Mouse (Mus musculus): ENCODE measurements at regions not wholly inside any gene's neighbourhood (a gene's known extent, or its start where the extent isn't known, plus 50 kb on each side); places are given as distances from the start of the nearest gene placed in this dataset.
A peak's percentile ranks its signal among the peaks of the same experiment; 100 is the strongest.

DNA sequence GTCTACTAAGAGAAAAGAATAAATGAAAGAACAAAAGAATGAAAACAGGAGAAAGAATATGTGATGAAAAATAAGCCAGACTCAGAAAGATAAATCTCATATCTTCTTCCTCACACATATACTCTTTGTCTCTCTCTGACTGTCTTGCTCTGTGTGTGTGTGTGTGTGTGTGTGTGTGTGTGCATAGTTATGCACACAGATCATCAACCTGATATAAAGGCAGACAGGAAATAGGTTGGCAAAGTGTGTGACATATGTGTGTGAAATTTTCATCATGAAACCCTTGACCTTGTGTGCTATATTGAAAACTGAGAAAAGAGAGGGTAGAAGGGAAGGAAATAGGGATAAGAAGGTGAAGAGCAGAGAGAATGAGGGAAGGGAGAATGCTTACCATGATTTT lies 195.5 kb upstream of the Nrp1 start:
- H3K27ac ChIP-seq (replicated peaks) = no peak overlapping the region
- H3K9me3 ChIP-seq = no peaks in the 10 kb centered on the region
- no peak overlapping the region for H3K4me2 ChIP-seq
- no peaks in the 10 kb centered on the region for H3K36me3 ChIP-seq
- no peaks in the 10 kb centered on the region for H3K4me1 ChIP-seq (replicated peaks)
- H3K9ac ChIP-seq = no peak overlapping the region
- no peaks in the 10 kb centered on the region for H3K27me3 ChIP-seq
- no peak for ATAC-seq (ENCODE audit: low read depth)
- H3K4me3 ChIP-seq = no peak overlapping the region

GRCm38 (mm10) chr8:128164976-128165375 lies 193.4 kb upstream of the Nrp1 start:
- WGBS = 92% methylated on average over 5 of the region's 5 CpGs
- H3K27ac ChIP-seq (replicated peaks) = no peak overlapping the region
- no peak for ATAC-seq (ENCODE audit: low read depth)

GRCm38 (mm10) chr8:128165591-128165990 lies 192.8 kb upstream of the Nrp1 start:
- no peak for ATAC-seq (ENCODE audit: low read depth)
- no peaks in the 10 kb centered on the region for H3K9me3 ChIP-seq
- H3K4me3 ChIP-seq = no peak overlapping the region
- WGBS = 88% methylated on average over 2 of the region's 2 CpGs
- no peaks in the 10 kb centered on the region for H3K27me3 ChIP-seq
- H3K36me3 ChIP-seq = no peaks in the 10 kb centered on the region
- H3K4me2 ChIP-seq = no peak overlapping the region
- H3K4me1 ChIP-seq (replicated peaks) = no peaks in the 10 kb centered on the region
- no peak overlapping the region for H3K27ac ChIP-seq (replicated peaks)
- no peak overlapping the region for H3K9ac ChIP-seq

More at GRCm38 (mm10) chr8:128164976-128165375, 193.4 kb upstream of the Nrp1 start:
- Histone ChIP-seq H3K27me3 (no peaks in the 10 kb centered on the region), H3K4me3 (no peak overlapping the region), H3K9me3 (no peaks in the 10 kb centered on the region), H3K36me3 (no peaks in the 10 kb centered on the region), H3K4me2 (no peak overlapping the region), H3K9ac (no peak overlapping the region), H3K4me1 (replicated peaks) (no peaks in the 10 kb centered on the region)

GRCm38 (mm10) chr8:128166097-128166496 lies 192.3 kb upstream of the Nrp1 start:
- 87% methylated on average over 4 of the region's 4 CpGs for WGBS
- no peak overlapping the region for H3K9ac ChIP-seq

GRCm38 (mm10) chr8:128168819-128169218 lies 189.6 kb upstream of the Nrp1 start:
- H3K36me3 ChIP-seq = no peaks in the 10 kb centered on the region
- WGBS = 84% methylated on average over 3 of the region's 3 CpGs

More at GRCm38 (mm10) chr8:128166097-128166496, 192.3 kb upstream of the Nrp1 start:
- Histone ChIP-seq H3K36me3 (no peaks in the 10 kb centered on the region), H3K27me3 (no peaks in the 10 kb centered on the region), H3K9me3 (no peaks in the 10 kb centered on the region), H3K27ac (replicated peaks) (no peak overlapping the region), H3K4me2 (no peak overlapping the region), H3K4me3 (no peak overlapping the region), H3K4me1 (replicated peaks) (no peaks in the 10 kb centered on the region)
- no peak for ATAC-seq (ENCODE audit: low read depth)

DNA sequence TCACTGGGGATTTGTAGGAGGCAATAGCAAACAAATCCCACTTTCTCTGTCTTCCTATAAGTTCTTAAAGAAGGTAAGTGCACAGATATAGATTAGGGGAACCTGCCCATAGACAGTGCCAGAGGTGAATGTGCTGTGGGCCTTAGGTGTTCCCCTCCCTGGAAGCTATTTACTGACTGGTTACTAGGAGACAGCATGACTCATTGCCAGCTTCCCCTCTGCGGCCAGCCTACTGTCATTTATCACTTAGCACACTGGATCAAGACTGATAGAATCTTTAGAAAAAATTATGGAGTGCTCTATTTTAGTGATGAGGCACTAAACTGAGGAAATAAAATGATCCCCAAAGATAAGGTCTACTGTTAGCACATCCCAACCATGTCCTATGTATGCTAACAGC lies 187.3 kb upstream of the Nrp1 start:
- 35% methylated on average over 1 of the region's 1 CpGs for WGBS
- H3K36me3 ChIP-seq = no peaks in the 10 kb centered on the region
- H3K9me3 ChIP-seq = no peaks in the 10 kb centered on the region
- no peaks in the 10 kb centered on the region for H3K4me1 ChIP-seq (replicated peaks)
- H3K9ac ChIP-seq = no peak overlapping the region
- H3K4me2 ChIP-seq = no peak overlapping the region
- no peak for ATAC-seq (ENCODE audit: low read depth)
- H3K4me3 ChIP-seq = no peak overlapping the region
- H3K27me3 ChIP-seq = no peaks in the 10 kb centered on the region
- H3K27ac ChIP-seq (replicated peaks) = no peak overlapping the region

More at GRCm38 (mm10) chr8:128168819-128169218, 189.6 kb upstream of the Nrp1 start:
- Histone ChIP-seq H3K4me3 (no peak overlapping the region), H3K27me3 (no peaks in the 10 kb centered on the region), H3K9me3 (no peaks in the 10 kb centered on the region), H3K9ac (no peak overlapping the region), H3K27ac (replicated peaks) (no peak overlapping the region), H3K4me1 (replicated peaks) (no peaks in the 10 kb centered on the region), H3K4me2 (no peak overlapping the region)
- ATAC-seq (ENCODE audit: low read depth) = no peak

GRCm38 (mm10) chr8:128180214-128180613 lies 178.2 kb upstream of the Nrp1 start:
- H3K9ac ChIP-seq = no peak overlapping the region
- H3K4me2 ChIP-seq = no peak overlapping the region
- no peaks in the 10 kb centered on the region for H3K27me3 ChIP-seq
- no peaks in the 10 kb centered on the region for H3K36me3 ChIP-seq
- no peak overlapping the region for H3K4me3 ChIP-seq
- peak overlapping the region; percentile 46; the same call in 1 of the 2 replicates for H3K27ac ChIP-seq (replicated peaks)
- H3K4me1 ChIP-seq (replicated peaks) = peaks cover 26% of the 10 kb centered on the region; the same call in 1 of the 2 replicates
- no peaks in the 10 kb centered on the region for H3K9me3 ChIP-seq
- ATAC-seq (ENCODE audit: low read depth) = peak; percentile 65; the same call in 1 of the 2 replicates
- WGBS = 54% methylated on average over 5 of the region's 5 CpGs

DNA sequence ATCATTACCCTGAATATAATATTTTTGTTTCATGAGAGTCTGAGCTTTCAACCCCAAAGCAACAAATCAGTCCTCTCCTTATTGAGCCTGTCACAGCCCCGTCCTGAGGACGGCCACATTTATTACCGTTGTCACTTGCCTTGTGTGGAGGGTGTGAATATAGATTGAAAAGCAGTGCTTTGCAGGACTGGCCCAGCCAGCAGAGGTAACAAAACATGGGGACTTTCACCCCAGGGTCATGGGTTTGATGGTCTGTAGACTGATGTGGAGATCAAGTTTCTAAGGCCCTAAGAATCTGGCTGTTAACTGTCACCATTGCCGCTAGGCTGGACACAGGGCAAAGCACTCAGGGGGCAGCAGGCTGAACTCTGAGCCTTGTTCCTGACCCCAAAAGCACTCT lies 175.3 kb upstream of the Nrp1 start:
- H3K4me2 ChIP-seq = no peak overlapping the region
- H3K36me3 ChIP-seq = no peaks in the 10 kb centered on the region
- ATAC-seq (ENCODE audit: low read depth) = no peak
- H3K9me3 ChIP-seq = no peaks in the 10 kb centered on the region
- H3K27me3 ChIP-seq = no peaks in the 10 kb centered on the region
- H3K4me1 ChIP-seq (replicated peaks) = peaks cover 26% of the 10 kb centered on the region; the same call in 1 of the 2 replicates
- H3K9ac ChIP-seq = no peak overlapping the region
- 11% methylated on average over 4 of the region's 4 CpGs for WGBS
- H3K4me3 ChIP-seq = no peak overlapping the region
- H3K27ac ChIP-seq (replicated peaks) = no peak overlapping the region

DNA sequence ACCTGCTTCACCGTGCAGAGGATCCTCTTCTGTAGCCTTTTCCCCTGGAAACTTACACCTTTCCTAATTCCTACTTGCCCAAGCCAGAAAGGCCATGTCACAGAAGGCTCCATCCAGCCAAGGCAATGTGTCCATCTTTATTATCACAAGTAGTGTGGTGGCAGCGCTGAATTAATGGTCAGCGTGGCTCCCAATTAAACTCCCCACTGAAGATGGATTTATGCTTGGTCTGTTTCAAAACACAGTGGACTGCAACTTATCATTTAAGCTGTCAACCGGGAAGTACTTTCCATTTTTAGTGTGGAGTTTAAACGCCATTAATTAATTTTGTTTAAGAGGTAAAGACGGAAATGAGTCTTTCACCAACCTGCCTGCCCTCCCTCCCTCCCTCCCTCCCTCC lies 170.1 kb upstream of the Nrp1 start:
- Histone ChIP-seq H3K4me1 (replicated peaks) (peaks cover 5% of the 10 kb centered on the region; the same call in 1 of the 2 replicates), H3K4me2 (no peak overlapping the region), H3K4me3 (no peak overlapping the region), H3K27ac (replicated peaks) (no peak overlapping the region), H3K27me3 (no peaks in the 10 kb centered on the region), H3K9ac (no peak overlapping the region), H3K36me3 (no peaks in the 10 kb centered on the region), H3K9me3 (no peaks in the 10 kb centered on the region)
- ATAC-seq (ENCODE audit: low read depth) = no peak
- 73% methylated on average over 6 of the region's 6 CpGs for WGBS

DNA sequence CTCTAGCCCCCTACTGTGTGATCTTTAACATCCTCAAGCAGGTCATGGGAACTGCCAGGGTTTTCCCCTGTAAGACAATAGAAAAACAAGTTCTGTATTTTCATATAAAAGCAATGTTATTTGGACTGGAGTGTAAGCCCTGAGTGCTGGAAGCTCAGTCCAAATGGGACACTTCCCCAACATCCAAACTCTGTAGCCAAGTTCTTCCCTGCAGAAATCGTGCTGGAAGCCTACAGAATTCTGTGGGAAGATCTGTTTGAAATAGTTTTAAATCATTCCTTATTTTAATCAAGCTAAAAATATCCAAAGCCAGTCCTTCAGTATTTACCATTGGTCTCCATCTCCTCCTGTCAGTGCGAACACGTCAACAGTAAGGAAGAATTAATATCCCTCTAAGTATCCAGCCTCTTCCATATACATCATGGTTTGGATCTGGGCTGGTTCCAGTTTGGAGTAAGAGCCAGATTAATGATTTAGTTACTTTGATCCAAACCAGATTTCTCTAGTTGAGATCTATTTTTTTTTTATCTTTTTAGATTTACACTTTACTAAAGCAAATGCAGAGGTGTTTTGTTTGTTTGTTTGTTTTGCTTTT lies 165.0 kb upstream of the Nrp1 start:
- WGBS = 79% methylated on average over 3 of the region's 3 CpGs
- H3K4me1 ChIP-seq (replicated peaks) = no peaks in the 10 kb centered on the region
- no peaks in the 10 kb centered on the region for H3K36me3 ChIP-seq
- no peak overlapping the region for H3K4me3 ChIP-seq
- H3K27ac ChIP-seq (replicated peaks) = no peak overlapping the region
- H3K4me2 ChIP-seq = no peak overlapping the region
- H3K9me3 ChIP-seq = no peaks in the 10 kb centered on the region
- ATAC-seq (ENCODE audit: low read depth) = no peak
- H3K9ac ChIP-seq = no peak overlapping the region
- H3K27me3 ChIP-seq = no peaks in the 10 kb centered on the region

GRCm38 (mm10) chr8:128200815-128201214 lies 157.6 kb upstream of the Nrp1 start:
- Histone ChIP-seq H3K4me1 (replicated peaks) (no peaks in the 10 kb centered on the region), H3K4me3 (no peak overlapping the region), H3K27me3 (no peaks in the 10 kb centered on the region), H3K9ac (no peak overlapping the region), H3K27ac (replicated peaks) (no peak overlapping the region), H3K9me3 (no peaks in the 10 kb centered on the region), H3K36me3 (no peaks in the 10 kb centered on the region), H3K4me2 (no peak overlapping the region)
- no peak for ATAC-seq (ENCODE audit: low read depth)
- 78% methylated on average over 1 of the region's 1 CpGs for WGBS

GRCm38 (mm10) chr8:128201635-128202034 lies 156.8 kb upstream of the Nrp1 start:
- 79% methylated on average over 4 of the region's 4 CpGs for WGBS
- Histone ChIP-seq H3K36me3 (no peaks in the 10 kb centered on the region), H3K4me1 (replicated peaks) (no peaks in the 10 kb centered on the region), H3K9ac (no peak overlapping the region), H3K9me3 (no peaks in the 10 kb centered on the region), H3K4me2 (no peak overlapping the region), H3K27ac (replicated peaks) (no peak overlapping the region), H3K4me3 (no peak overlapping the region), H3K27me3 (no peaks in the 10 kb centered on the region)
- no peak for ATAC-seq (ENCODE audit: low read depth)

DNA sequence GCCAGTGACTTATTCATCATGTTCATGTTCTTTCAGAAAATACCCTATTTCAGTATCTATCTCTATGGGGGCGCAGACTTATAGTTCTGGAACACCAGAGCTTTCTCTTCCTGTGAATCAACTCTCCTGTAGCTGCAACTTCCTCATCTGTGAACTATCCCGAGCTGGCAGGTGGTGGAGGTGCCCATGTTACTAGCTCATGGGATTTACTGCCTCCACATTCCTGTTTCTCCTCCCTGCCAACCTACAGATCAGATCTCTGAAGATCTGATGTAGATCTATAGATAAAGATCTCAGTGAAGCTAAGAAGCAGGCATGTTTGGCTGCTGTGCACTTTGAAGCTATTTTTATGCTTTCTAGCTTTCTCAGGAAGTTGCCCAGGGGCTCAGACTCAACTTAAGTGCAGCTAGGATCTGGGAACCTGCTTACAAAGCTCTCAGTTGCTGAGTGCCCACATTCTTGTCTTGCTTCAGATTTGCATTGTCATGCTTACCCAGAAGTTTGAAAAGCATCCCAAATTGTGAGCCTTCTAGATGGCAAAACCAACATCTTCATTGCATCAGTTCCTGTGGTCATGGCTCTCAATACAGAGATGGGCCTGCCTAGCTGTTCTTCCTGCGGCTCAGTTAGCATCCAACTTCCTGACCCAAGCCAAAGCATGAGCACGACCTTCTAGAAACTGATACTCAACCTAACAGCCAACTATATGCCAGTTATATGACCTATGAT lies 156.1 kb upstream of the Nrp1 start:
- H3K4me3 ChIP-seq = no peak overlapping the region
- H3K4me2 ChIP-seq = no peak overlapping the region
- no peaks in the 10 kb centered on the region for H3K4me1 ChIP-seq (replicated peaks)
- no peak for ATAC-seq (ENCODE audit: low read depth)
- no peaks in the 10 kb centered on the region for H3K27me3 ChIP-seq
- H3K9me3 ChIP-seq = no peaks in the 10 kb centered on the region
- H3K27ac ChIP-seq (replicated peaks) = no peak overlapping the region
- no peak overlapping the region for H3K9ac ChIP-seq
- 82% methylated on average over 4 of the region's 4 CpGs for WGBS
- no peaks in the 10 kb centered on the region for H3K36me3 ChIP-seq

Data from neural tube, embryonic 13.5 days (tissue).